Mouse (Mus musculus) heart, embryonic 14.5 days (tissue): ENCODE measurements at regions not wholly inside any gene's neighbourhood (a gene's known extent, or its start where the extent isn't known, plus 50 kb on each side); places are given as distances from the start of the nearest gene placed in this dataset.
A peak's percentile ranks its signal among the peaks of the same experiment; 100 is the strongest.

Experiments used
- ATAC-seq: fragments of 200-750 bp; cut with Nextera tagmentation; 2 replicates; pipeline ENCODE4 v1.8.0; 2017; ENCODE audit warnings: low read depth, moderate TSS enrichment; ENCODE audit not compliant: insufficient number of reproducible peaks, insufficient read depth, low FRiP score
- H3K27ac ChIP-seq, 2 experiments: fragments of 200-500 bp in 1 of 2; fragments of 300-500 bp in 1 of 2; sonication (generic) in 1 of 2; replicated peaks in 1 of 2; 2 replicates each; pipeline ENCODE4 v1.5.1; 2012 to 2014; ENCODE audit warnings: low read depth in 2 of 2, low read length in 2 of 2, control low read depth in 1 of 2, mild to moderate bottlenecking in 1 of 2, mixed read lengths in 1 of 2; ENCODE audit not compliant: control insufficient read depth in 1 of 2, insufficient read depth in 1 of 2
- H3K27me3 ChIP-seq: fragments of 300-500 bp; sonication (generic); 2 replicates; pipeline ENCODE4 v1.6.1; 2014; ENCODE audit warnings: mild to moderate bottlenecking, low read length, control low read depth; ENCODE audit not compliant: control insufficient read depth, insufficient read depth
- H3K36me3 ChIP-seq: fragments of 300-500 bp; sonication (generic); 2 replicates; pipeline ENCODE4 v1.6.1; 2014; ENCODE audit warnings: mild to moderate bottlenecking, control low read depth, low read length, mixed read lengths; ENCODE audit not compliant: control insufficient read depth, insufficient read depth
- H3K4me1 ChIP-seq, 2 experiments: fragments of 200-500 bp in 1 of 2; fragments of 300-500 bp in 1 of 2; sonication (generic) in 1 of 2; 2 replicates each; pipeline ENCODE4 v1.6.1; 2012 to 2014; ENCODE audit warnings: low read length in 2 of 2, control low read depth in 1 of 2, mixed read lengths in 1 of 2; ENCODE audit not compliant: control insufficient read depth in 2 of 2, insufficient read depth in 2 of 2
- H3K4me2 ChIP-seq: fragments of 300-500 bp; sonication (generic); 2 replicates; pipeline ENCODE4 v1.6.1; 2014; ENCODE audit warnings: mild to moderate bottlenecking, low read length
- H3K4me3 ChIP-seq, 2 experiments: fragments of 200-500 bp in 1 of 2; fragments of 300-500 bp in 1 of 2; sonication (generic) in 1 of 2; 2 replicates each; pipeline ENCODE4 v1.5.1; 2012 to 2014; ENCODE audit warnings: low read length in 2 of 2, mild to moderate bottlenecking in 2 of 2, control low read depth in 1 of 2, low read depth in 1 of 2, moderate library complexity in 1 of 2; ENCODE audit not compliant: control insufficient read depth in 1 of 2, insufficient read depth in 1 of 2
- H3K9ac ChIP-seq: fragments of 300-500 bp; sonication (generic); 2 replicates; pipeline ENCODE4 v1.6.1; 2014; ENCODE audit warnings: mild to moderate bottlenecking, low read length
- H3K9me3 ChIP-seq: fragments of 300-500 bp; sonication (generic); 2 replicates; pipeline ENCODE4 v1.6.1; 2016; ENCODE audit warnings: low read length, control low read depth; ENCODE audit not compliant: control insufficient read depth
- WGBS: fragments of 180-500 bp; shearing (Covaris S2); extraction: QIAGEN DNeasy Blood & Tissue Kit; methylation state at CpG from one replicate; pipeline ENCODE4 v1.1.7; 2014; 5-methylcytosine and 5-hydroxymethylcytosine counted together

- peaks cover 4 to 10% of the 10 kb centered on the region in 2 experiments for H3K4me1 ChIP-seq
- no peak overlapping the region for H3K4me2 ChIP-seq
- peaks cover 4% of the 10 kb centered on the region; the same call in 1 of the 2 replicates for H3K9me3 ChIP-seq
- no peak overlapping the region for H3K27ac ChIP-seq
- no peaks in the 10 kb centered on the region for H3K36me3 ChIP-seq
- H3K4me3 ChIP-seq: no peak overlapping the region
- no peaks in the 10 kb centered on the region for H3K27me3 ChIP-seq
- ATAC-seq: no peak
- 60% methylated on average over 3 of the region's 3 CpGs for WGBS
- no peak overlapping the region for H3K9ac ChIP-seq
Measured at GRCm38 (mm10) chr11:63456356-63456755, 327.6 kb downstream of the Pmp22 start.

DNA sequence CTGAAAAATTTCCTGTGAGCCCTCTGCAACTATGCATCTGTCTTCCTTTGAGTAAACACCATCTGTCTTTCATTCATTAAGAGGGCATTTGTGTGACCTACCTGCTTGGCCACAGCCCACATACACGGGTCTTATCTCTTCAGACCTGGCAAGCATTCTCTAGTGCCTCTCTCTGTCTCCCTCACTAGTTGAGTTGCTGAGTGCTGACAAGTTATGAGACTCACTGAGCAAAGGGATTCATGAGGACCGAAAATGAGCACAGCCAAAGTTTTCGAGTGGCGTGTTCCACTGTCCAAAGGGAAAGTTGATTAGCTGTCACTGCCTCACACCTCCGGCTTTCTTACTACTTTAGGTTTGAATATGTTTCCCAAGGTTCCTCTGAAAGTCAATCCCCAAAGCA is 328.5 kb downstream of the Pmp22 start:
- Histone ChIP-seq H3K4me3 (no peak overlapping the region), H3K9me3 (no peaks in the 10 kb centered on the region), H3K36me3 (no peaks in the 10 kb centered on the region), H3K27ac (no peak overlapping the region), H3K27me3 (no peaks in the 10 kb centered on the region), H3K9ac (no peak overlapping the region), H3K4me1 (peaks cover 4 to 10% of the 10 kb centered on the region in 2 experiments), H3K4me2 (no peak overlapping the region)
- no peak for ATAC-seq
- 25% methylated on average over 5 of the region's 5 CpGs for WGBS

DNA sequence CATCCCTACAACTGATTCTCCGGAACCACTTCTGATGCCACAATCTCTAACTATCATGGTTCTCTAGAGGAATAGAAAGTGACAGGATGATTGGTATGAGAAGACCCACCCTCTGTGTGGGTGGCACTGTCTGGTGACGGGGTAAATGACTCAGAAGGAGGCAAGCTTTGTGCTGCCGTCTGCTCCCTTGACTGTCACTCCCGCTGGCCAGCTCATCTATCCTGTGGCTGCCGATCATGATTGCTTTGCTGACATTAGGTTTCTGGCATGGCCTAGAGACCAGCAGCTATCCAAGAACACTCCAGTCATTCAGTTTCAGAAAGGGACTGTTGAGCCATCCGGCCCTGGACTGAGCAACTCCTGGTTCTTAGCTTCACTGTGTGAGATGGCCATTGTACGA is 331.4 kb downstream of the Pmp22 start:
- Histone ChIP-seq H3K4me3 (no peak overlapping the region), H3K9me3 (no peaks in the 10 kb centered on the region), H3K4me2 (no peak overlapping the region), H3K27me3 (no peaks in the 10 kb centered on the region; the same call in 1 of the 2 replicates), H3K36me3 (no peaks in the 10 kb centered on the region), H3K27ac (no peak overlapping the region), H3K9ac (no peak overlapping the region), H3K4me1 (peaks cover 4 to 10% of the 10 kb centered on the region in 2 experiments)
- 79% methylated on average over 7 of the region's 7 CpGs for WGBS
- ATAC-seq: no peak

DNA sequence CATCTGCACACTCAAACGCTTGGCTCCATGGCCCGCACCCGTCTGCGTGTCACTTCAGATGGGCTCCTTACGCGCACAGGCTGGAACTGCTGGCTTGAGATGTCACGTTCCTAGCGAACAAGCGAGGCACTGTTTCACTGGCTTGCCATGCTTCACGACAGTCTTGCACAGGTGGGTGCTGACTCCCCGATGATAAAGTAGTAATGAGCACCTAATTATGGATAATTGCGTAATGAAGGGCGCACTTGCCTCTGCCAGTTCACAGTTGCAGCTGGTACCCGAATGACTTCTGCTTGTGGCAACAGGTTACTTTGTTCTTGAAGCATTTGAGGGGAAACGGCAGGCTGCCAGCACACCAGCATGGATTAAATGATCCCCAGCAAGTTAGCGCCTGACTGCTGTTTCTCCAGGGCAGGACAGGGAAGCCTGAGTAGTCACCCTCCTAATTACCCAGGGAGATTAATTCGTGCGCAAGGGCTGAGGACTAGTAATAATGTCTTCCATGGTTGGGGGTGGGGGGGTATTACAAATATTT is 335.1 kb downstream of the Pmp22 start:
- H3K27me3 ChIP-seq: no peaks in the 10 kb centered on the region; the same call in 1 of the 2 replicates
- H3K4me2 ChIP-seq: peak overlapping the region; percentile 13; the same call in 1 of the 2 replicates
- H3K9ac ChIP-seq: no peak overlapping the region
- ATAC-seq: no peak
- no peak overlapping the region for H3K4me3 ChIP-seq
- no peak overlapping the region for H3K27ac ChIP-seq
- no peaks in the 10 kb centered on the region for H3K36me3 ChIP-seq
- WGBS: 65% methylated on average over 18 of the region's 18 CpGs
- no peaks in the 10 kb centered on the region for H3K9me3 ChIP-seq
- H3K4me1 ChIP-seq: no peaks in the 10 kb centered on the region

DNA sequence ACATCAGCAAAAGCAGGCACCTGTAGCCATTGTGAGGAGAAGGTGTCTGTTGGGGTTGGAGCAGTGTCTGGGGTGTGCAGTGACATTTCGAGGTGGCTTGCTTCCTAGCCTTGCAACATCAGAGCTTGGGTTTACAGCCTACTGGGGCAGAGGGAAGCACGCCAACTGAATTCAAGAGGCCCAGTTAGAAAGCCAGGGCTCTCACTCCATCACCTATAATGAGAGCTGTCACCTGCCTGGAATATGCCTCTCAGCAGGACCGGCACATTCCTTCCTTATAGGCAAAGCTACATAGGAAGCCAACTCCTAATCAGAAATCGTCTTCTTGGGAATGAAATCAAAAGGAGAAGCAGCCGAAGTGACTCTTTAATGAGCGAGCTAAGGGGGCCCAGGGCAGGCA is 337.2 kb downstream of the Pmp22 start:
- WGBS: 73% methylated on average over 6 of the region's 6 CpGs
- no peak overlapping the region for H3K4me2 ChIP-seq

GRCm38 (mm10) chr11:63466541-63466940 is 337.8 kb downstream of the Pmp22 start:
- Histone ChIP-seq H3K27ac (no peak overlapping the region), H3K4me1 (no peaks in the 10 kb centered on the region), H3K36me3 (no peaks in the 10 kb centered on the region), H3K27me3 (no peaks in the 10 kb centered on the region; the same call in 1 of the 2 replicates), H3K4me2 (no peak overlapping the region), H3K9ac (no peak overlapping the region), H3K4me3 (no peak overlapping the region), H3K9me3 (no peaks in the 10 kb centered on the region)
- 81% methylated on average over 2 of the region's 2 CpGs for WGBS
- no peak for ATAC-seq

More for the DNA sequence above, 337.2 kb downstream of the Pmp22 start:
- no peak overlapping the region for H3K4me3 ChIP-seq
- no peaks in the 10 kb centered on the region for H3K36me3 ChIP-seq
- no peak for ATAC-seq
- no peaks in the 10 kb centered on the region; the same call in 1 of the 2 replicates for H3K27me3 ChIP-seq
- no peak overlapping the region for H3K9ac ChIP-seq
- H3K9me3 ChIP-seq: no peaks in the 10 kb centered on the region
- no peaks in the 10 kb centered on the region for H3K4me1 ChIP-seq
- H3K27ac ChIP-seq: no peak overlapping the region

GRCm38 (mm10) chr11:63474831-63475230 is 346.0 kb downstream of the Pmp22 start:
- no peaks in the 10 kb centered on the region for H3K9me3 ChIP-seq
- H3K4me2 ChIP-seq: no peak overlapping the region
- H3K27ac ChIP-seq: no peak overlapping the region
- no peaks in the 10 kb centered on the region for H3K27me3 ChIP-seq
- H3K36me3 ChIP-seq: no peaks in the 10 kb centered on the region
- no peak overlapping the region for H3K4me3 ChIP-seq
- ATAC-seq: no peak
- no peak overlapping the region for H3K9ac ChIP-seq
- 91% methylated on average over 15 of the region's 15 CpGs for WGBS
- no peaks in the 10 kb centered on the region for H3K4me1 ChIP-seq

GRCm38 (mm10) chr11:63481676-63482310 is 353.0 kb downstream of the Pmp22 start:
- ATAC-seq: no peak
- Histone ChIP-seq H3K27me3 (no peaks in the 10 kb centered on the region), H3K9ac (no peak overlapping the region), H3K9me3 (0 out of 2 replicates have a peak, but pooled peaks cover 4% of the 10 kb centered on the region), H3K4me1 (no peaks in the 10 kb centered on the region), H3K4me3 (no peak overlapping the region), H3K36me3 (no peaks in the 10 kb centered on the region), H3K27ac (no peak overlapping the region), H3K4me2 (no peak overlapping the region)
- 77% methylated on average over 7 of the region's 7 CpGs for WGBS
